ENCODE assay signal across 8 mouse cellular contexts in genomic region chr9:59567111-59567510, GRCm38 (mm10). TPM values are rescaled to one million over a fixed set of nuclear protein-coding genes. Genes with fewer than 3 reads are reported as not detected.
DNase-seq lines count a peak whose midpoint lies in the region; ATAC-seq and TF ChIP-seq lines count a peak whose summit lies in the region.

No protein-coding gene starts in this region.

- peak; percentile 80 for ATAC-seq in forebrain, embryonic 13.5 days
- ATAC-seq in hindbrain, embryonic 14.5 days (ENCODE audit: low FRiP score): no peak
- peak; percentile 75 for ATAC-seq in midbrain, embryonic 13.5 days

- peak; percentile 61 to 62 for DNase-seq in left cerebral cortex, adult 2 months (ENCODE audit: extremely low spot score in 1 of 2, low spot score in 2 of 2)
- DNase-seq in left cerebral cortex, adult 8-10 months (ENCODE audit: low spot score in 2 of 2): no peak
- DNase-seq in brain, adult 2 months (ENCODE audit: low read depth, low spot score): peak; percentile 82
- DNase-seq in hindbrain, embryonic 14.5 days (ENCODE audit: low spot score): peak; percentile 67
- peak; percentile 57 for DNase-seq in limb, embryonic 10.5 days (ENCODE audit: low spot score)
- DNase-seq in spleen, adult 2 months (ENCODE audit: low read depth in 1 of 2, low spot score in 2 of 2): peak; percentile 50 to 60

- H3K9ac ChIP-seq in forebrain, embryonic 13.5 days: no peak overlapping the region
- H3K9ac ChIP-seq in hindbrain, embryonic 14.5 days: no peak overlapping the region
- H3K9ac ChIP-seq in midbrain, embryonic 13.5 days (replicated peaks): no peak overlapping the region

- TF ChIP-seq POLR2A in spleen, adult 2 months (IDR thresholded peaks at IDR 0.05; ENCODE audit: low read depth, low read length): no peak

- H3K4me1 ChIP-seq in forebrain, embryonic 13.5 days: no peaks in the 10 kb centered on the region
- no peaks in the 10 kb centered on the region for H3K4me1 ChIP-seq in hindbrain, embryonic 14.5 days (replicated peaks; ENCODE audit: control insufficient read depth, insufficient read depth, low read length)
- no peaks in the 10 kb centered on the region for H3K4me1 ChIP-seq in limb, embryonic 10.5 days
- H3K4me1 ChIP-seq in midbrain, embryonic 13.5 days (replicated peaks): 0 out of 2 replicates have a peak, but pooled peaks cover 2% of the 10 kb centered on the region
- peaks cover 3% of the 10 kb centered on the region; the same call in 1 of the 2 replicates for H3K4me1 ChIP-seq in spleen, adult 2 months (ENCODE audit: control insufficient read depth, insufficient read depth, insufficient read length)

- no peak overlapping the region for H3K27ac ChIP-seq in left cerebral cortex, adult 2 months
- H3K27ac ChIP-seq in forebrain, embryonic 13.5 days: no peak overlapping the region
- H3K27ac ChIP-seq in hindbrain, embryonic 14.5 days: no peak overlapping the region
- no peak overlapping the region for H3K27ac ChIP-seq in limb, embryonic 10.5 days
- H3K27ac ChIP-seq in midbrain, embryonic 13.5 days: no peak overlapping the region
- no peak overlapping the region for H3K27ac ChIP-seq in spleen, adult 2 months (ENCODE audit: insufficient read depth, low read length)

- intact Hi-C loops in left cerebral cortex, adult 2 months (cut with DNase I): loop anchor here (1.0 kb wide), 1 partner anchor 17 kb away; no protein-coding TSS in a partner anchor

- no peaks in the 10 kb centered on the region for H3K27me3 ChIP-seq in forebrain, embryonic 13.5 days
- no peaks in the 10 kb centered on the region for H3K27me3 ChIP-seq in hindbrain, embryonic 14.5 days (ENCODE audit: control insufficient read depth, insufficient read depth, low read length)
- H3K27me3 ChIP-seq in limb, embryonic 10.5 days (ENCODE audit: low read depth, poor library complexity, severe bottlenecking): no peaks in the 10 kb centered on the region
- no peaks in the 10 kb centered on the region for H3K27me3 ChIP-seq in midbrain, embryonic 13.5 days
- H3K27me3 ChIP-seq in spleen, adult 2 months (ENCODE audit: control insufficient read depth, insufficient read depth, low read length): no peaks in the 10 kb centered on the region

- H3K36me3 ChIP-seq in forebrain, embryonic 13.5 days (ENCODE audit: poor library complexity, severe bottlenecking): peaks cover 33% of the 10 kb centered on the region
- peaks cover 31% of the 10 kb centered on the region for H3K36me3 ChIP-seq in hindbrain, embryonic 14.5 days (replicated peaks; ENCODE audit: control insufficient read depth, insufficient read depth)
- peaks cover 30% of the 10 kb centered on the region for H3K36me3 ChIP-seq in limb, embryonic 10.5 days
- H3K36me3 ChIP-seq in midbrain, embryonic 13.5 days: peaks cover 30% of the 10 kb centered on the region
- peaks cover 19% of the 10 kb centered on the region for H3K36me3 ChIP-seq in spleen, adult 2 months (ENCODE audit: control insufficient read depth, insufficient read depth, low read length)

- no peaks in the 10 kb centered on the region for H3K9me3 ChIP-seq in forebrain, embryonic 13.5 days (replicated peaks)
- no peaks in the 10 kb centered on the region for H3K9me3 ChIP-seq in hindbrain, embryonic 14.5 days (ENCODE audit: control insufficient read depth, low read length)
- no peaks in the 10 kb centered on the region for H3K9me3 ChIP-seq in limb, embryonic 10.5 days (replicated peaks)
- H3K9me3 ChIP-seq in midbrain, embryonic 13.5 days: no peaks in the 10 kb centered on the region

- H3K4me2 ChIP-seq in forebrain, embryonic 13.5 days: no peak overlapping the region
- no peak overlapping the region for H3K4me2 ChIP-seq in hindbrain, embryonic 14.5 days (replicated peaks)
- no peak overlapping the region for H3K4me2 ChIP-seq in midbrain, embryonic 13.5 days (replicated peaks)

- H3K4me3 ChIP-seq in left cerebral cortex, adult 2 months: no peak overlapping the region
- no peak overlapping the region for H3K4me3 ChIP-seq in forebrain, embryonic 13.5 days
- no peak overlapping the region for H3K4me3 ChIP-seq in hindbrain, embryonic 14.5 days (replicated peaks; ENCODE audit: low read length)
- H3K4me3 ChIP-seq in limb, embryonic 10.5 days: no peak overlapping the region
- H3K4me3 ChIP-seq in midbrain, embryonic 13.5 days (replicated peaks): no peak overlapping the region
- H3K4me3 ChIP-seq in spleen, adult 2 months (ENCODE audit: extremely low read depth, insufficient read depth, insufficient read length): no peak overlapping the region

- WGBS in forebrain, embryonic 13.5 days: 30% methylated on average over 6 of the region's 6 CpGs
- 36% methylated on average over 6 of the region's 6 CpGs for WGBS in hindbrain, embryonic 14.5 days
- WGBS in limb, embryonic 10.5 days: 34% methylated on average over 6 of the region's 6 CpGs
- WGBS in midbrain, embryonic 13.5 days: 30% methylated on average over 6 of the region's 6 CpGs
- 14% methylated on average over 6 of the region's 6 CpGs for WGBS in spleen, adult 2 months

- TF ChIP-seq CTCF in left cerebral cortex, adult 2 months (IDR thresholded peaks at IDR 0.05): peak; percentile 74
- TF ChIP-seq CTCF in spleen, adult 2 months (IDR thresholded peaks at IDR 0.05; ENCODE audit: extremely low read depth, insufficient read depth, insufficient read length, insufficient replicate concordance): peak; percentile 61; the same call in 1 of the 2 replicates

RNA-seq across cellular contexts. Expression of gene Celf6, which starts 10.6 kb away (rescaled TPM):
- total RNA-seq in left cerebral cortex, adult 2 months (2021): 10 to 100 TPM; 28.8 to 30.6 TPM
- total RNA-seq in left cerebral cortex, adult 8-10 months (2022): 10 to 100 TPM; 22.3 to 29.6 (median 26.5) TPM
- polyA plus RNA-seq in forebrain, embryonic 13.5 days (2015; fragmentation: Nextera tagmentation; extraction: Ambion mirVana): 19.5 and 25.5 TPM in 2 replicates
- polyA plus RNA-seq in hindbrain, embryonic 14.5 days (2014; fragmentation: Nextera tagmentation; extraction: Ambion mirVana): 35.8 and 36.0 TPM in 2 replicates
- polyA plus RNA-seq in limb, embryonic 10.5 days (2016; fragmentation: Nextera tagmentation; extraction: Ambion mirVana): 0.15 TPM in 1 of 2 replicates, not detected in the other
- 37.3 and 46.4 TPM in 2 replicates for polyA plus RNA-seq in midbrain, embryonic 13.5 days (2015; fragmentation: Nextera tagmentation; extraction: Ambion mirVana)
- polyA plus RNA-seq in spleen, adult 2 months (2012; rRNA removed): 0.07 TPM in 1 of 2 replicates, not detected in the other

RNA-seq across cellular contexts. Expression of gene Tmem202, which starts 27.5 kb away (rescaled TPM):
- 1 to 10 TPM; 3.7 to 4.1 TPM for total RNA-seq in left cerebral cortex, adult 2 months (2021)
- 1 to 10 TPM; 2.5 to 4.5 (median 4.0) TPM for total RNA-seq in left cerebral cortex, adult 8-10 months (2022)
- polyA plus RNA-seq in forebrain, embryonic 13.5 days (2015; fragmentation: Nextera tagmentation; extraction: Ambion mirVana): 0.49 TPM in 1 of 2 replicates, not detected in the other
- polyA plus RNA-seq in hindbrain, embryonic 14.5 days (2014; fragmentation: Nextera tagmentation; extraction: Ambion mirVana): 0.91 and 0.96 TPM in 2 replicates
- polyA plus RNA-seq in limb, embryonic 10.5 days (2016; fragmentation: Nextera tagmentation; extraction: Ambion mirVana): not detected in 2 replicates
- polyA plus RNA-seq in midbrain, embryonic 13.5 days (2015; fragmentation: Nextera tagmentation; extraction: Ambion mirVana): 0.55 and 0.74 TPM in 2 replicates
- polyA plus RNA-seq in spleen, adult 2 months (2012; rRNA removed): 0.50 and 1.0 TPM in 2 replicates

RNA-seq across cellular contexts. Expression of gene Hexa, which starts 27.8 kb away (rescaled TPM):
- 10 to 100 TPM; 49.3 to 53.1 TPM for total RNA-seq in left cerebral cortex, adult 2 months (2021)
- 100 to 1,000 TPM in 1 of 4 experiments, 10 to 100 TPM in 3; 47.1 to 108 (median 62.0) TPM for total RNA-seq in left cerebral cortex, adult 8-10 months (2022)
- 35.8 and 38.8 TPM in 2 replicates for polyA plus RNA-seq in forebrain, embryonic 13.5 days (2015; fragmentation: Nextera tagmentation; extraction: Ambion mirVana)
- polyA plus RNA-seq in hindbrain, embryonic 14.5 days (2014; fragmentation: Nextera tagmentation; extraction: Ambion mirVana): 66.6 and 67.2 TPM in 2 replicates
- 38.9 and 46.1 TPM in 2 replicates for polyA plus RNA-seq in limb, embryonic 10.5 days (2016; fragmentation: Nextera tagmentation; extraction: Ambion mirVana)
- 49.9 and 50.6 TPM in 2 replicates for polyA plus RNA-seq in midbrain, embryonic 13.5 days (2015; fragmentation: Nextera tagmentation; extraction: Ambion mirVana)
- polyA plus RNA-seq in spleen, adult 2 months (2012; rRNA removed): 72.4 and 89.5 TPM in 2 replicates

RNA-seq across cellular contexts. Expression of gene Parp6, which starts 50.0 kb away (rescaled TPM):
- total RNA-seq in left cerebral cortex, adult 2 months (2021): 100 to 1,000 TPM; 144 to 156 TPM
- total RNA-seq in left cerebral cortex, adult 8-10 months (2022): 100 to 1,000 TPM; 126 to 142 (median 130) TPM
- 154 and 155 TPM in 2 replicates for polyA plus RNA-seq in forebrain, embryonic 13.5 days (2015; fragmentation: Nextera tagmentation; extraction: Ambion mirVana)
- 216 and 219 TPM in 2 replicates for polyA plus RNA-seq in hindbrain, embryonic 14.5 days (2014; fragmentation: Nextera tagmentation; extraction: Ambion mirVana)
- 30.4 and 33.3 TPM in 2 replicates for polyA plus RNA-seq in limb, embryonic 10.5 days (2016; fragmentation: Nextera tagmentation; extraction: Ambion mirVana)
- polyA plus RNA-seq in midbrain, embryonic 13.5 days (2015; fragmentation: Nextera tagmentation; extraction: Ambion mirVana): 186 and 195 TPM in 2 replicates
- polyA plus RNA-seq in spleen, adult 2 months (2012; rRNA removed): 15.6 and 16.3 TPM in 2 replicates

Comparison
In these comparisons a context has a peak if more than half of its experiments do, and no peak if none do; other contexts are left out.
1. DNase-seq: peak in left cerebral cortex, adult 2 months (2 of 2), brain, adult 2 months (single experiment), hindbrain, embryonic 14.5 days (single experiment), limb, embryonic 10.5 days (single experiment) and spleen, adult 2 months (2 of 2); none in left cerebral cortex, adult 8-10 months (0 of 2).
2. RNA of gene Celf6, which starts 10.6 kb away (polyA plus RNA-seq): 37.3 to 46.4 TPM in midbrain, embryonic 13.5 days, 35.8 to 36.0 TPM in hindbrain, embryonic 14.5 days and 19.5 to 25.5 TPM in forebrain, embryonic 13.5 days; 0.07 TPM in spleen, adult 2 months and 0.15 TPM in limb, embryonic 10.5 days; every median in the first group is over 10 times any median in the second.